Mouse (Mus musculus) thymus, postnatal 25 days (tissue): ENCODE data around the gene Hspa1a.
"Not testable (repeated sequence)": the region's sequence is repeated elsewhere in the genome, so short reads cannot be mapped to it uniquely, and the experiment has no call there.

Experiments used
- DNase-seq: peaks from one replicate; pipeline ENCODE4 v3.0.0; 2022

The Hspa1a gene

DNA sequence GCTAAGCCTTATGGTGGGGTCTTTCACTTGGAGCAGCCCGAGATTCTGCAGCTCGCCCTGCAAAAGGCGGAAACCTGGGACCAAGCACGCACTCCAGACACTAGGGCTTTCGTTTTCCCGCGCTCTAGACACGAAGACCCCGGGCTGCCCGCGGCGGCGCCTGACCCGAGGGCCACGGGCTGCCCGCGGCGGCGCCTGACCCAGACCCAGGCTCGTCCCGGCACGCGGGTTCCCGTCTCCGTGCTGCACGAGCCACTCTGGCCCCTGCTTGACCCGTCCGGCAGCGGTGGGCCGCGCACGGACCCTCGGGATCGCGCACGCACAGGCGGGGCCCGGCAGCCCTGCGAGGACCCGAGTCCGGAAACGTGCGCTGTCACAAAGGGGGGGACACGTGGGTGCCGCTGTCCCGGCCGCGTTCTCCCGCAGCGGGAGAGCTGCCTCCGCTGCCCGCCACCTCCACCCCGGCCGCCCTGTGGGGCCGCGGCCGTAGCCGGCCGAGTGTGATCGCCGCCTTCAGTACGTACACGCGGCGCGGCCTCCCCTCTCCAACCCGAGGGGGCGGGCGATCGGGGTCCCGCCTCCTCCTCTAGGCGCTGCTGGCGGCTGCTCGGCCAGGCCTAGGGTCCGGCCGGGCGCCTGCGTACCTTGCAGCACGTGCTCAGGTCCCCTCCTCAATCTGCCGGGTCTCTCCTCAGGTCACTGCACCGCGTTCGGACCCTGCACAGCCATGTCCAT, 28.9 kb upstream of the Hspa1a start, which contains the start of gene Vars:
Vars (plus strand) TSS at position 271 of the 735 bp plus-strand sequence.
- DNase-seq, result peak; percentile 86

GRCm38 (mm10) chr17:34999871-35000716, 28.1 kb upstream of the Hspa1a start:
- DNase-seq, result peak; percentile 41

- DNase-seq, result no peak
Observed at GRCm38 (mm10) chr17:34998526-34999430, 26.8 kb upstream of the Hspa1a start.

GRCm38 (mm10) chr17:34997142-34997483, 25.2 kb upstream of the Hspa1a start:
- DNase-seq, result no peak

DNA sequence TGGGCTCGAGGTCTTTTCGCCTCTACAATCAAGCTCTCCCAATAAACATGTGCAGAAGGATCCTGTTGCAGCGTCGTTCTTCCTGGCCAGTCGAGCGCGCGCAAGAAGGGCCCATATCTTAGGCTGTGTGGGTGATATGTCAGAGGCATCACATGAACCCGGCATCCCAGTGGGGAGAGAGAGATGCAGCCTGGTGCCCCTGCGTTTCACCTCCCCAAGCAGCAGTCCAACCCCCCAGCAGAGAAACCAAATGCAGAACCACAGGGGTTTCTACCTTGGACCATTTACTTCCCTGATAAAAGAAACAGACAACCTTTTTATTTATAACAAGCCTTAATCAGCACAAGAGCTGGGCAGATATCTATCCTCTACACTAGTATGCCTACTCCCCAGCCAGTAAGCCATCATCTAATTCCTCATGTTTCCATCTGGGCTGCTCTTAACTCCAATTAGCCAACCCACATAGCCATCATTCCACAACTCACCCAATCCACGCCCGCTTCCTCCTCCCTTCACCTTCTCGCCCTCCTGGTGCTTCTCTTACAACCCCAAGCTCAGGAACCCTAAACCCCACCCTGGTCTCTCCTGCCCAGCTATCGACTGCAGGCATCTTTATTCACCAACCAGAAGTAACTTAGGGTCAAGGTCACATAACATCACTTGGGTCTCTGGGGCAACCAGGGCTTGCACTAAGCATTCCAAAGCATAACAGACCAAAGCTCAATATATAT, 24.6 kb upstream of the Hspa1a start:
- DNase-seq, result no peak

DNA sequence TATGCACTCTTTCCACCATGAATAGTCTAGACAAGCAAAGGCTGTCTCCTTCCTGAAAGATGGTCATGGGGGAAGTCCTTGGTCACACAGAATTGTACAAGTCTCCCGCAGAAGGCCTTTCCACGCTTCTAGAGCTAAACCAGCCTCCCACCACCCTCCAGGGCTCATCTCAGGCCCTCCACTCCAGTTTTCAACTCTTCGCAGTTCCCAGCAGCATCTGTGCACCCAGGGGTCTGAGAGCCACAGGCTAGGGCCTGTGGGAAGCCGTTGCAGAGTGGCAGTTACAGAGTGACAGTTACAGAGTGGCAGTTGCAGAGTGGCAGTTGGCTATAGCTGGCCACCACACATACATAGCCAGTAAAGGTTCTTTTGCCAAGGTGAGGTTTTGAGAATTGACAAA, 24.0 kb upstream of the Hspa1a start:
- DNase-seq, result not testable (repeated sequence)

DNA sequence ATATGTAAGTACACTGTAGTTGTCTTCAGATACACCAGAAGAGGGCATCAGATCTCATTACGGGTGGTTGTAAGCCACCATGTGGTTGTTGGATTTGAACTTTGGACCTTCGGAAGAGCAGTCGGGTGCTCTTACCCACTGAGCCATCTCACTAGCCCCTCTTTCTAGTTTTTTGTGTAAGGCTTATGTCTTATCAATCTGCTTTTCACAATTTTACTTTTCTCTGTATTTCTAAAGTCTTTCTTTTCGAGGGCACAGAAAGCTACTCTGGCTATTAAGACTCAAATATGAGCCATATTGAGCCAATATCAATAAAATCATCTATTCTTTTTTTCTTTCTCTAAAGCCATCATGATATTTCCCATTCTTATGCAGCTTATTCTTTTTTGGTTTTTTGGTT, 23.2 kb upstream of the Hspa1a start:
- not testable (repeated sequence) for DNase-seq

DNA sequence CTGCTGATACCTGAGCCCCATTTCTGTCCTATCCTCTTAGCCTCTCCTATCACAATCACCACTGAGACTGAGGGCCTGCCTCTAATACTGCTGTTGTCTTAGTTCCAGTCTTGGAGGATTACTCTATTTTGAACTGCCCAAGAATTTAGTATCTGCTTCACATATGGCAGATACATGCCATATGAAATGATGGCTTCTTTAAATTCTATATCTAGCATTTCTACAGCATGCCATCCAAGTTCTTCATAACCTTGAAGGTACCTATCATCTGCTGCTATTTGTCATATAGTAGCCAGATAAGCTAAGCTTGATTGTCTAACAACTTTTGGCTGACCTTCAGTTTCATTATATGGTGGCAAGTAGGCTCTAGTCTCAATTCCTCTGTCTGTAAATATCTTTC, 22.8 kb upstream of the Hspa1a start:
- DNase-seq, result no peak

- no peak for DNase-seq
Observed at GRCm38 (mm10) chr17:34984218-34984617, 12.3 kb upstream of the Hspa1a start.

DNA sequence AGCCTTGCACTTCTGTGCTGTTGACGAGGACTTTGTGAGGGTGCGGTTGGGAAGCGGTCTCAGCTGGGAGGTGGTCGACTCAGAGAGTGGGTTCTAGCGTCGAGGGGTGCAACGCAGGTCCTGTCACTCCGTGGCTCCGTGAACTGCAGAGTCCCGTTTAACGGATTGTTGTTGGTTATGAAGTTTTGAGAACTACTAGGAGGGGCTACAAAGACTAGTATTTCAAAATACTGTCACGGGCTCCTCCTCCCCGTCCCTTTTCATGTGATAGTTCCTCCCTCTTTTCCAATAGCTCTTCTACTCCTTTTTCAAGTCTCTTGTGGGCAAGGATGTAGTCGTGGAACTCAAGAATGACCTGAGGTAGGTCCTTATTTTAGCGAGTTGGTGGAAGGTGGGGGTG, 10.4 kb upstream of the Hspa1a start:
- DNase-seq, result no peak

GRCm38 (mm10) chr17:34981690-34982180, 9.8 kb upstream of the Hspa1a start, which contains the start of gene Lsm2:
Gene Lsm2, plus strand, starts transcription at chr17:34981862.
- DNase-seq, result peak; percentile 93

DNA sequence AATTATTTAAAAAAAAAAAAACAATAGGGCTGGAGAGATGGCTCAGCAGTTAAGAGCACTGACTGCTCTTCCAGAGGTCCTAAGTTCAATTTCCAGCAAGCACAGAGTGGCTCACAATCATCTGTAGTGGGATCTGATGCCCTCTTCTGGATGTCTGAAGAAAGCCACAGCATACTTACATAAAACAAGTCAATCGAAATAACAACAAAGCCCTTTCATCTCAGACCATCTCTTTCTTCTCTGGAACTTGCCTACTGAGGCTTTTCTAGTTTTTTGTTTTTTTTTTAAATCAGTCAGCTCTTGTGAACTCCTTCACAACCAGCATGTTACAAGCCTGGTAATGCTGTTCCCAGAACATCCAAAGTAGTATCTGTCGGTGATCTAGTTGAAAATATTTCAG, 8.7 kb upstream of the Hspa1a start:
- DNase-seq, result peak; percentile 43

DNA sequence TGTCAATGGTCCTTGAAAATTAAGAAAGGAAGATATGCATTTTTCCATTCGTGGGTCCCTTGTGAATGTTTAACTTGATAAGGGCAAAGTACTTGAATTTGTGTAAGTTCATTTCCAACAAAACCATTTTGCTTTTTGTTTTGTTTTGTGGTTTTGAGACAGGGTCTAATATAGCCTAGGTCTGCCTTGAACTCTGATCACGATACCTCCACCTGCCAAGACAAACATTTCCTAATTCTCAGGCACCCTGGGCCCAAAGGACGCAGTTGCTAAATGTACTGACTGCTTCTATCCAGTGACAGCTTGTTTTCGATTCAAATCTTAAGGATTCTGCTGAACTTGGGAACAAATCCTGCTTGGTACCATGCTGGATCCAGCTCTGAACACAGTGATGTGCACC, 7.7 kb upstream of the Hspa1a start:
- no peak for DNase-seq

DNA sequence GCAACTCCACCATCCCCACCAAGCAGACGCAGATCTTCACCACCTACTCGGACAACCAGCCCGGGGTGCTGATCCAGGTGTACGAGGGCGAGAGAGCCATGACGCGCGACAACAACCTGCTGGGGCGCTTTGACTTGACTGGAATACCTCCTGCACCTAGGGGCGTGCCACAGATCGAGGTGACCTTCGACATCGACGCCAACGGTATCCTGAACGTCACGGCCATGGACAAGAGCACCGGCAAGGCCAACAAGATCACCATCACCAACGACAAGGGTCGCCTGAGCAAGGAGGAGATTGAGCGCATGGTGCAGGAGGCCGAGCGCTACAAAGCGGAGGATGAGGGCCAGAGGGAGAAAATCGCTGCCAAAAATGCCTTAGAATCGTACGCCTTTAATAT, 6.3 kb upstream of the Hspa1a start:
- DNase-seq, result no peak

GRCm38 (mm10) chr17:34977000-34977399, 5.0 kb upstream of the Hspa1a start:
- no peak for DNase-seq

GRCm38 (mm10) chr17:34975581-34976492, 3.9 kb upstream of the Hspa1a start:
- no peak for DNase-seq

- DNase-seq, result not testable (repeated sequence)
Observed at GRCm38 (mm10) chr17:34971694-34972068, 275 bp downstream of the Hspa1a start.

GRCm38 (mm10) chr17:34970850-34971249, 1.1 kb downstream of the Hspa1a start:
- not testable (repeated sequence) for DNase-seq

DNA sequence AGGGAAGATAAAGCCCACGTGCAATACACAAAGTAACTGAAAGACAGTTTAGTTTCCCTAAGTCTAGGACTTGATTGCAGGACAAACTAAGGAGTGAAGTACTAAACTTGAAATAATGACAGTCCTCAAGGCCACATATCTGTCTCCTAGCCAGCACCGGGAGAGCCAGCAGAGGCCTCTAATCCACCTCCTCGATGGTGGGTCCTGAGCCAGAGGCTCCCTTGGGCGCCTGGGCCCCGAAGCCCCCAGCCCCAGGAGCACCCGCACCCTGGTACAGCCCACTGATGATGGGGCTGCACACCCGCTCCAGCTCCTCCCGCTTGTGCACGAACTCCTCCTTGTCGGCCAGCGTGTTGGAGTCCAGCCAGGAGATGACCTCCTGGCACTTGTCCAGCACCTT, 2.1 kb downstream of the Hspa1a start, which contains the start of gene Gm20481:
Gm20481 (plus strand) TSS at position 91 of the 400 bp plus-strand sequence.
- DNase-seq, result not testable (repeated sequence)

- DNase-seq, result no peak
Observed at GRCm38 (mm10) chr17:34965627-34966026, 6.3 kb downstream of the Hspa1a start.

DNA sequence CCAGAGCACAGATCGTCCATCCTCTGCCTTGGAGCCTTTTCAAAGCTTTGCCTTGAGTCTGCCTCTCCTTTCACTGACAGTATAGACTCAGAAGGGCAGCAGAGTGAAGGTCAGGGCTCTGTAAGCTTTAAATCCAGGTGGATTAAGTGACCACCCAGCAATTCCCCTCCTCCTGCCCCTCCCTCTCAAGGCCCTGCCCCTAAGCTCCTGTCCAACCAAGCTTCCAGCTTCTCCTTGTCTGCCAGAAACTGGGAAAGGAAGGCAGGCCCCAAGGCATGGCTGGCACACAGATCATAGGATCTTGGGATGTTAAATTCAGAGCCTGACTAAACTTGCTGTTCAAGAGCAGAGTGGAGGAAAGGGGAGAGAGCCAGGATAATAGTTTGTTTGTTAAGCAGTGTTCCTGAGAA, 7.3 kb downstream of the Hspa1a start:
- no peak for DNase-seq
